Mouse (Mus musculus): ENCODE results near the gene Kirrel3.

The Kirrel3 gene

DNA sequence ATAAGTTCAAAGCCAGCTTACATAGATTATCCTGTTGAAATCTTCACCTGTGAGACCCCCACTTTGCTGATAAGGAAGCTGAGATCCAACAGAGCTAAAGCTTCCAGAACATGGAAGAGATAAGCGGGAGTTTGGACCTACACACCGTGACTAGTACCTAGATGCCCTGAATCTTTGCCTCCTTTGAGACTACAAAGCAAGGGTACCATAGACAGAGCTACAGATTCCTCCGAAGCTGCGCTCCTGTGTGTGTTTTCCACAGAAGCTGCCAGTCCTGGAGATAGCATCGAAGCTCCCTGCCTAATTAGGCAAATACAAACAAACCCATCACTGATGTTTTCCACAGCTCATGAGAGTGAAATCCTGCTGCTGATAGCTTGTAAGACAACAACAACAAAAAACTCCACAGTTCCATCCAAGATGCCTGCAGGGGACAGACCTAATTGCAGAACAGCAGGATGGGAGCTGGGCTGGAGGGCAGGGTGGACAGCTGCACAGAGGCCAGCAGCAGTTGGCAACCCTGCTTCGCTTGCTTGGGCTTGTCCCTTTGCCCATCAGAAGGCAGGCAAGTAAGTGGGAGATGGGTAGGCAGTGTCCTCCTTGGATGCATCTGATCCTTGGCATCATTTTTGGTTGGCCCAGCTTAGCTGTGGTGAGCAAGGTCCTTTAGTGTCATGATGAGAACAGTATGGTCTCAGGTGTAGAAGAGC is 456.6 kb downstream of the Kirrel3 start:
- DNase-seq (ENCODE audit: extremely low spot score, low spot score) = no peak

DNA sequence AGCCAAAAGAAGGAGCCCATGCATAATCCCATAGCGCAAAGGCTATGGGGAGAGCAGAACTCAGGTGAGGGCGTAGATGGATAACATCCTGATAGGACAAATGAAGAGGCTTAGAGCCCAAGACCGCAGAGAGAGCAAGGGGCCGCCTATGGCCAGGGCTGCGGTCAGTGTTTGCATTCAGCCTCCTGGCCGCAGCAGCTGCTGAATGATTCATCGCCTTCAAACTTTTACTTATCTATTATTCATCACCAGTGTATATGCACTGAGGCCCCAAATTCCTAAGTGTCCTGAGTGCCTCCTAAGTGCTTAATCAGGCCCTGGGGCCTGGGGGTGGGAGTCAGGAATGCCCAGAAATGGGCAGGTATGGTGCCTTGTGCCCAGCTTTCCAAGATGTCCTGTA is 457.3 kb downstream of the Kirrel3 start:
- DNase-seq (ENCODE audit: extremely low spot score, low spot score) = no peak

DNA sequence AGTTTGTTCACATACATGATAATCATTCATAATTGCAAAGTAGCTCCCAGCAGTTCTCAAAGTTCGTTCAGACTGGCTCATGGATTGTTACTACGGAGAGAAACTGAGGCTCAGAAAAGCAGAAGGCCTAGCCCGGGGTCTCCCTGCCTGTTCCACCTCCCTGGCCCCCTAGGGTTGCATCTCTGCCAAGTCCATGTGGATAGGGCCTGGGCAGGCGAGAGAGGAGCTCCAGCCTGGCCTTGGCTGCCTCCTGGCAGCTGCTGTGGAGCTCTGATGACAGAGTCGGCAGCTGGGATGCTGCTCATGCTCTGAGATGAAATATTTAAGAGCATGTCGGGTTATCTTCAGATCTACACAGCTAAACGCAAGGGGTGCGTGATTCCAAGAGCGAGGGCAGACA is 459.6 kb downstream of the Kirrel3 start:
- no peak for DNase-seq (ENCODE audit: extremely low spot score, low spot score)

DNA sequence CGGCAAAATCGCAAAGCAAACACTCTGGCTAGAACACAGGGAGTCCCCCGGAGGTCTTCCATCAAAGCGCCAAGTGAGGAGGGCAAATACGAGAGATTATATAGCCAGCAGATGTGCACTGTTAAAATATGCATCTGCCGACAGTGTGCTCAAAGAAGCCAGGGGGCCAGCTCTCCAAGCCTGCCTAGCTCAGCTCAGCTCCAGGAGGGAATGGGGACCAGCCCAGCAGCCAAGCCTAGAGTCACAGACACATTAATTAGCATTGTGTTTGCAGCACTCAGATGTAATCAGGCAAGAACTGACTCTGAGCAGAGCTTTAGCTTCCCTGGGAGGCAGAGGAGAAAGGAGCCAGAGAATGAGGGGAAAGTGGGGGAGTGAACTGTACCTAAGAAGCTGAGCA is 461.6 kb downstream of the Kirrel3 start:
- DNase-seq (ENCODE audit: extremely low spot score, low spot score) = no peak

DNA sequence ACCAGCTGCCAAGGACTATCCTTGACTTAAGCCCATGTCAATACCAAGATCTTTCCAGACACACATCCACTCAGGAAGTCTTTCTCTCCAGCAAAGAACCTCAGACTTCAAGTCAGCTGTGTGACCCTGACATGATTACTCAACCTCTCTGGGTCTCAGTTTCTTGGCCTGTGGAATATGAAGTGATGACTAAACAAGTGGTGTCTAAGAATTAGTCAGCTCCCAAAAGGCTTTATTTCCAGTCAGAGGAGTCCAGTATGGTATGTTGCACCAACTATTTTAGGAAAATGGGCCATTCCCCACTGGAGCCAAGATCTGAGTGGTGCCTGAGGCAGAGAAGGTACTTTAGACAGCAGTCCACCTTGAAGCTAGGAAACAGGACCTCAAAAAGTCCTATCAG is 462.0 kb downstream of the Kirrel3 start:
- DNase-seq (ENCODE audit: extremely low spot score, low spot score) = no peak

DNA sequence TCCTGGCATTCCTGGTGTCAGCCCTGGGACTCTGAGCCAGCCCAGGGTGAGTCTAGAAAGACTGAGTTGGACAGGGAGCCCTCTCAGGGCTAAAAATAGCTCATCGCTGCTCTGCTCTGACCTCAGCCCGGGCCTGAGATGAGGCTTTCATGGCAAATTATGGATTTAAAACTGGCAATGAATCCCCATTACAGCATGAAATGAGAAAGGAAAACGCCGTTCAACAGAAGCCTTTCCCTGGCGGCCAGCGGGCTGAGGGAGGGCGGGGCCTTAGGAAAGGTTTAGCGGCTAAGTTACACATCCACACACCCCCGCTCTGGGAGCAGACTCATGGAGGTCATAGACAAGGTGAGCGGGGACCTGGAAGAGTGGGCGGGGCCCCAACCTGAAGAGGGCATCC is 467.7 kb downstream of the Kirrel3 start:
- no peak for DNase-seq (ENCODE audit: extremely low spot score, low spot score)

DNA sequence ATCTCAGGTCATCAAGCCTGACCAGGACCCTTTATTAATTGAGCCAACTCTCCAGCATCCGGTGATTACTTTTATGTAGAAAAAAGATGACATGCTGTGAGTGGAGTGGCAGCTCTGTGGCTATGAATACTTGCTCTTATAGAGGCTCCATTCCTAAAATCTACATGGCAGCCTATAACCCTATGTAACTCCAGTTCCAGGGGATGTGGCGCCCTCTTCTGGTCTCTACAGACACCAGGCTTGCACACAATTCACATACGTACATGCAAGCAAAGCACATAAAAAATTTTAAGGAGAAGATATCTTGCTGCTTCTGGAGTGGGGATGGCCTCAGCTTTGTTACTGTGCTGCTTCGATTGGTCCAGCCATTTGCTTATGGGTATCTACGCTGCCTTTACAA is 468.5 kb downstream of the Kirrel3 start:
- DNase-seq (ENCODE audit: extremely low spot score, low spot score) = peak; percentile 47

DNA sequence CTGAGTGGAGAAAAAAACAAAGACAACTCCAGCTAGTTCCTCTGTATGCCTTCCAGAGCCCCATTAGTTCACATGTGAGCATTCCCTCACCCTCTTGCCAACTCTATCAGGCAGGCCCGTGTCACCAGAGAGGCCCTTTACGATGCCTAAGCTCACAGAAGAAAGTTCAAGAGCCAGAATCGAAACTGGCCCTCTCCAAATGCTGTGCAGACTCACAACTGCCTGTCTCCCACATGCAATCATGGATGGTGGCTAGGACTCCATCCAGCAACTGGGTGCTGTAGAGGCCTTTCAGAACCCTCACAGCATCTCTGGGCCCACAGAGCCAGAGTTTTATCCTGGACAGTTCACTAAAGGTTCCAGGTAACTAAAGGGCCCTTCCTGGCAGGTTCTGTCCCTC is 470.8 kb downstream of the Kirrel3 start:
- DNase-seq (ENCODE audit: extremely low spot score, low spot score) = no peak

DNA sequence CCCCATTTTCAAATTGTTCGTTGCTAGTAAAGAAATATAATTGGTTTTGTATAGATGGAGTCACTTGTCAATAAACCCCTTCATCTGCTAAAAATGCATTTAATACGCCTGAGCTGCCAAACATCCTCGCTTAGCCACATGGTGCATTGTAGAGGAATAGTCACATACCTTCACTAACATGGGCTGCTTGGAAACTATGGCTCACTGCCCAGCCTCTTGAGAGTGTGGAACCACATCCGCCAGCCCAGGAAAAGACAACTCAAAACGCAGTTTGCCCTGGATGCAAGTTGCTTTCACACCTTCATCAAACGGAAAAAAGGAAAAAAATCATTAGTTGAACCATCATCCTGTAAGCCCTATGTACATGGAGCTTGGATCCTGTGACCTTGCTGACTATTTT is 472.0 kb downstream of the Kirrel3 start:
- DNase-seq (ENCODE audit: extremely low spot score, low spot score) = no peak

DNA sequence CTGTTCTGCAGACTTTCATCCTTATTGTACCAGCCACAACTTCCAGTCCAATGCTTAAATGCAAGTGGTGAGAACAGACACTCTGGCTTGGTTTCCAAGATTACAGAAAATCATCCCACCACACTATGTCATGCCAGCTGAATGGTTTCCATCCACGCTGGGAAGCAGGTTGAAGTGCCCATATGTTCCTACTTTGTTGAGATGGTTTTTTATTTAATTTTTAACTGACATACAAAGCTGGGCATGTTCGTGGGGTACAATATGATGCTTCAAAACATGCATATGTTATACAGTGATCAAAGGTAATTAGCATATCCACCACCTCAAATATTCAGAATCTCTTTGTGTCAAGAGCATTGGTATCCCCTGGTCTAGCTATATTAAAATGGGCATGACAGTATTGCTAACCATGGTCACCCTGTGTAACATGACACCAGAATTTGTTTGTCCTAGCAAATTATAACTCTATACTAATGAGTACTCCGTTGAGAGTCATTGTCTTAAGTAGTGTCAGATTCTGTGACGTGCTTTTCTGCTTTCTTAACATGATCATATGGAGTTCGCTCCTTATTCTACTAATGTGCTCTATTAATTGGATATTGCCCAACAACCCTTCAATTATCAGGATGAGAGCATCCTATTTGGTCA is 472.6 kb downstream of the Kirrel3 start:
- DNase-seq (ENCODE audit: extremely low spot score, low spot score) = no peak

DNA sequence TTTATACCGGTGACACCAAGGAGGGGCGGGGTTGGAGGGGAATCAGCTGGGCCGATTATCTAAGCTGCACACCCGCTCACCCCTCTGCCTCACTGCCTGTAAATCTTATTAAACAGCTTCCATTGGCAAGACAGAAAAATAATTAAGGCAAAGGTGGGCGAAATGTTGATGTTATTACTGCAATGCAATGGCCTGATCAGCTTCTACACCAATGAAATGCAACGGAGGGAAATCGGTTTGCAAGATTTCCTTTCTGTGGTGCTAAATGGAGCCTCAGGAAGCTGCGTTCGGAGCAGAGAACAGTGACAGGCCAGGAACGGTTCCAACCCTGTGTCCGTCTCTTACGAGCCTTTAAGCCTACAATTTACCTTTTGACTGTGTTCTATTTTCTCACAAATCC is 475.0 kb downstream of the Kirrel3 start:
- no peak for DNase-seq (ENCODE audit: extremely low spot score, low spot score)

DNA sequence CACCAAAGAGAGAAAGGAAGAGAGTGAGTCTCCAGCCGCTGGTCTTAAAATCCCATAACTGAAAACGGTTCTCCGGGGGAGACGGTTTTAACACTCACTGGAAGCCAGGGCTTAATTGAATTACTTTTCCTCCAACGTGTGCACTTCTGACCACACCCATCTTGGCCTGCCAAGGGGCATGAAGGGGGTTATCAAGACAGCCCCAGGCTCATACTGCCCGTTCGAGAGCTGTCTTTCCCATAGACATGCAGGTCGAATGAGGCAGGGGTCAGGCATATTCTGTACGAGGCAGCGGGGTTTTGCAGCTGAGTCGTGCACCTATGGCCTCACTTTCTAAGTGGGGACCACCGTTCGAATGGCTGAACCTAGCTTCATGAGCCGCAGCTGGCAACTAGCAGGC is 475.5 kb downstream of the Kirrel3 start:
- no peak for DNase-seq (ENCODE audit: extremely low spot score, low spot score)

DNA sequence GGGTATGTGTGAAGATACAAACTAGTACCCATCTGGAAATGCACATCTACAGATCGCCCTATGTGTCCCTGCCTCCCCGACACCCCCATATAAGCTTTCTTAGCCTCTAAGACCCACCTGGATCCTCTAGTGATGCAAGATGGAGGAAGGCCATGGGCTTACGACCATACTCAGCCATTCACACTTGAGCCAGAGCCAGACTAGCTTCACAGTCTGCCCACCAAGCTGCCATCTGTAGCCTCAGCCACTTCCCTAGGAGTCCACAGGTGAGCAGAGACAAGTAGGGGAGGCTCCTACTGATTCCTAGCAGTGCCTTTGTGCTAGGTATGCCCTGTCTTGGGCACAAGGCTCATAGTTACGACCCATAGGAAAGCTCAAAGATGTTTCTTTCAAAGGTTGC is 476.6 kb downstream of the Kirrel3 start:
- no peak for DNase-seq (ENCODE audit: extremely low spot score, low spot score)

DNA sequence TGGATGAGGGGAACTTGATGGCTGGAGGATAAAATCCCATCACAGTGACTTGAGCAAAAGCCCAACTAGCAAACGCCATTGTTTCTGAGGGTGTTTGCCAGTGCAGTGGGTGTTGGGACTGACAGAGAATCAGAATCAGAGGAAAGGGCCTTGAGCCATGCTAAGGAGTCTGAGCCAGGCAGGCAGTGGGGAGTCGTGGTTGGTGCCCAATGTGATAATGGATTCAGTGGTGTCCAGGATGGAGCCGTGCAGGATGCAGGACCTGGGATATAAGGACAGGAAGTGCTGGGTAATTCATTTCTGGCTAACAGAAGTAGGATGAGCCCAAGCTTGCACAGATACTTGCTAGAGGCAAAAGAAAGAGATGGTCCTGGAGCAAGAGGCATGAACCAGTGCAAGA is 477.9 kb downstream of the Kirrel3 start:
- no peak for DNase-seq (ENCODE audit: extremely low spot score, low spot score)

DNA sequence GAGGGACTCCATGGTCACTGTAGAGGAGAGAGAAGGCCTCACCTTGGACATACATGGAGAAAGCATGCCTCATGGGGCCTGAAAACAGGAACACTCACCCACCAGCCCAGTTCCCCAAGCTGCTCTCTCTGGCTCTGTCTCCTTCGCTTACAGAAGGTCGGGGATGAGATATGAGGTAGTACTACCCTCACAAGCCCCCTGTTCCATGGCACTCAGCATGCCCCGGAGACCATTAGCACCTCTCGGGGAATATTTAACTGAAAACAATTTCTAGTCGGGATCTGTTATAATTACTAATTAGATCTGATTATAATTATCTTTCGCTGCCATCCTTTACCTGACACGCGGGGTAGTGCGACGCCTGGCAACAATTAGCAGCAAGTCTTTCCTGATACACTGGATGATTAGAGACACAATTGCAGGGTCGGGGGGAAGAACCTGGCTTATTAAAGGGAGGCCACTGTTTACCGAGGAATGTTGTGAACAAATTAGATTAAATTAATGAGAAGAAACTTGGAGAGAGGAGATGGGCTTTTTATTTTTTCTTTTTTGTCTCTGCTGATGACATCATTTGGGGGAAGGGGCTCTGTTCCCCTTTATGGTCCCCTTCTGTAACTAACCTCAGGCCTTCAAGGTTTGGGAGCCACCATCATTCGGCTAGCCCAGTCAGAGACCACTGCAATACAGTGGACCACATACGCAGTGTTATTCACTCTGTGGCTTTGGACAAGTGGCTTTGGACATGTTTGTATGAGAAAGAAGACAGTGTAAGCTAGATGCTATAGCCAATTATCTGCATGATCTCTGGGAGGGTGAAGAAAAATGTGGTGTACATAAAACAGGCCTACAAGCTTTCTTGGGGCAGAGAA is 478.7 kb downstream of the Kirrel3 start:
- no peak for DNase-seq (ENCODE audit: extremely low spot score, low spot score)

DNA sequence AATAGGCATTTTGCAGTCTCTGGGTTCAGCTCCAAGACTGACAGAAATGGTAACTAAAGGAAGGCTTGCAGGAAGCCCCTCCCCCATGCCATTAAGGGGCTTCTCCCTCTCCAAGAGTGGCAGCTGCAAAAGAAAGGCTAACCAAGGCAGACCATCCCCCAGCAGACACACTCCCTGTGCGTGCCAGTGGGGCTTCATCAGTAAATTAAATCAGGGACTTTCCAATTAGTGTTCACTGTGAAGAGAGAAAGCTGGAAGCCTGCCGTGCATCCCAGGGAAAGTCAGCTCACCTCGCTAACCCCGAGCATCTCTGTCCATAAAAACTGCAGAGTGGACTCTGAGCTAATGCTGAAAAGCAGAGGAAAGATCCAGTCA is 479.3 kb downstream of the Kirrel3 start:
- DNase-seq (ENCODE audit: extremely low spot score, low spot score) = no peak

DNA sequence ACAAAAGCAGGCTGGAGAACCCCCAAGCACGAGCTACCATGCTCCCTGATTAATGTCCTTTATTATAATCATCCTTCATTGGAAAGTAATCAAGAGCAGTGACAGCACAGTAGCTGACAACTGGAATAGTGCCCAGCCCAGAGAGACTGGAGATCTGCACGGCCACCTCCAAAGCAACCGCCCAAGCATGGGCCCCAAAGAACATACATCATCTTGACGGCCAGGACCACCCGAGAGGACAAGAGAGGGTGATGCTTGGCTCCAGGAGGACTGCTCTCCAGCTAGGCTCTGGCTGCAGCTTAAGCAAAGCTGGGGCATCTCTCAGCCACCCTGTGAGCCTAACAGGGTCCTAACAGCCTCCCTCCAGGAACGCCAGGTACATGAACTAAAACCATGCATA is 482.1 kb downstream of the Kirrel3 start:
- no peak for DNase-seq (ENCODE audit: extremely low spot score, low spot score)

DNA sequence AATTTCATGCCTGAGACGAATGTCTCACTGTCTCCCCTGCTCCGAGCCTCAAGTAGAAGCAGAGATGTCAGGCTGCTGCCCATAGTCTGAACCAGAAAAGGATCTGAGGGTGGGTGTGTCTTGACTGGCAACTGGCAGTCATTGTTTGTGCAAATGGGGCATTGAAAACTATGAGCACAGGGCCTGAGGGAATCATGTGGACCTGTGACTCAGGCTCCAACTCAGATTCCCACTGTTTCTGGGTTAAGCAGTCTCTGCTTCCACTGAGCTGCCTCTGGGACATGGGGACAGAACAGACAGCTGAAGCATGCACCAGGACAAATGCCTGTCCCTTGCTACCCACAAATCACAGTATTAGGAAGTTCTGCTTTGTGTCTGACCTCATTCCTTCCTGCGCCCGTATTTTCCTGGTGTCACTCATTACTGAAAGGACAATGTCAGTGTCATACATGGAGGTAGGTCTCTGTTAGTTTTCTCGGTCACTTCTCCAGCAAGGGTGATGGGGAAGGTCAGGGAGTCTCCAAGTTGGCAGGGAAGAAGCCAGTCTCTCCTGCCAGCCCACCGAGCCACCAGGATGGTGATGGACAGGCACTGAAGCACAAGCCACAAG is 484.3 kb downstream of the Kirrel3 start:
- no peak for DNase-seq (ENCODE audit: extremely low spot score, low spot score)

DNA sequence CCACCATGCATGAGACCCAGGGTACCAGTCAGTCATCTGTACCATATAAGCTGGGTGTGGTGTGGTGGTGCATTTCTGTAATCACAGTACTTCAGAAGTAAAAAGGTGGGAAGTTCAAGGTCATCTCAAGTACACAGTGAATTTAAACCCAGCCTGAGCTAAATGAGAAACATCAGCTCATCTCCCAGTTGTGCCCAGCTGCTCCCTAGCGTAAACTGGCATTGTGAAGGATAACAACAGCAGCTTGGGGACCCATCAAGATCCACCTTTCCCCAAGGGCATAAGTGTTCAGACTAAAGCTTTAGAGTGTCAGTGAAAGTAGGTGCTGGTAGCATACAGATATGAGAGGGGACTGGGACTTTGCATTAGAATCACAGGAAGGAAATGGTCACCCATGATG is 488.6 kb downstream of the Kirrel3 start:
- DNase-seq (ENCODE audit: extremely low spot score, low spot score) = no peak

DNA sequence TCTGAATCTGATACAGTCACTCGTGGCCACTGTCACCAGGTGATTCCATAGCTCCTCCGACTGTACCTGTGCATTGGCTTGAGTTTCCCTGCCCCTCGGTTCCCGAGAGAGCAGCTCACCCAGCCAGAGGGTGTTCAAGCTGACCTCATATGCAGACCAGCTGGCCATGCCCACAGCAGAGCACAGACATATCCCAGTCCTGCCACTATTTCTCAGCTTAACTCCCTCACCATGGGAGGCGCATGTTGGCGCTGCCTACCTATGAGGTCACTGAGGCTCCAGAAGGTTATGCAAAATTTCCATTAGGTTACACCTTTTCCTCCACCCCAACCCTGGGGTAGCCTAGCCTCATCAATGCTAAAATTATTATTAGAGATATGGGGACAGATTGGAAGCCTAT is 489.6 kb downstream of the Kirrel3 start:
- DNase-seq (ENCODE audit: extremely low spot score, low spot score) = no peak

DNA sequence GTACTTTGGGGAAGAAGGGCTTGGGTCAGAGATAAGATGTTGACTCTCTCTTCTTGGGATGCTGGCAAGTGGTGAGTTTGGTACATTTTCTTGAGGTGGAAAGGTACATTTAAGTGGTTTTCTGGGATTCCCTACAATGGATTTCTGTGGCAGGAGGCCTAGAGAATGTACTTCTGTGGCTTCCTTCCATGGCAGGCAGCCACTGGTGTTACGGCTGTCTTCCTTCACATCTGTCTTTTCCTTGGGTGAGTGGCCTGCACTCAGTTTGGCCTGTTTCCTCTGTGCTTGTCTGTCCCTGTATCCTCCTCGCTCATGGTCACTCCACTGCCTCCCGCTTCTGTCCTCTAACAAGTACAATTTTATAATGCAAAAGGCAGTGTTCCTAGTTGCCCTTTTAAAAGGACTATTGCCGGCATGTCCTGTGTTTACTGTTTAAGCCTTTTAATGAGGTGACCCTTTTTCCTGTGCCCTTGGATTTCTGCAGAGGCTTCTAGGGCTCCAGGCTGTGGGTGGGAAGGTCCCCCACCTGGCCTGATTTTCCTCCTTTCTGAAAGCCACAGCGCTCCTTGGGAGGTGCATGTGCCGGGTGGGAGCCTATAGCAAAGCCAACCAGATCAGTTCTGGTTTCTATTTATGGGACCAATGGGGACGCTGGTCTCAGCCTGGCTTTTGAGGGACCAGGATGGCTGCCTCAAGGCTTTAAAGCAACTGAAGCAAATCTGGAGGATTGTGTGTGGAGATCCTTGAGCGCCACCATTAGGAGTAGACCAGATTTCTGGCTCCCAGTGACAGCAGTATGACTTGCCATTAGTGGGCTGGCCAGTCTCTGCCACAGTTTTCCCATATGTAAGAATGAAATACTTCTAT is 491.1 kb downstream of the Kirrel3 start:
- DNase-seq (ENCODE audit: extremely low spot score, low spot score) = no peak
